ENCODE assay signal across 21 mouse cellular contexts in genomic region chr19:3927989-3928388, GRCm38 (mm10). TPM values are rescaled to one million over a fixed set of nuclear protein-coding genes. Genes with fewer than 3 reads are reported as not detected.
DNase-seq lines count a peak whose midpoint lies in the region; ATAC-seq lines count a peak whose summit lies in the region.
"Had no signal": no experiment of that assay in that cellular context is flagged by ENCODE, and none has a peak within 500 bp of the region (broad histone marks: within the 10 kb centered on the region; RNA-seq: fewer than 3 reads in every experiment).

No protein-coding gene starts in this region.

- no peaks in the 10 kb centered on the region for H3K9me3 ChIP-seq in midbrain, embryonic 11.5 days (ENCODE audit: control insufficient read depth, low read length)
- no peaks in the 10 kb centered on the region for H3K9me3 ChIP-seq in midbrain, embryonic 10.5 days (replicated peaks)
- H3K9me3 ChIP-seq: embryonic facial prominence, embryonic 13.5 days; forebrain, embryonic 12.5 days; heart, embryonic 13.5 days; hindbrain, embryonic 13.5 days had no signal

- no peak overlapping the region for H3K4me2 ChIP-seq in midbrain, embryonic 11.5 days
- H3K4me2 ChIP-seq: embryonic facial prominence, embryonic 13.5 days; forebrain, embryonic 12.5 days; heart, embryonic 13.5 days; hindbrain, embryonic 13.5 days had no signal

- no peaks in the 10 kb centered on the region for H3K27me3 ChIP-seq in midbrain, embryonic 11.5 days (ENCODE audit: control insufficient read depth, insufficient read depth, low read length)
- H3K27me3 ChIP-seq in midbrain, embryonic 10.5 days (ENCODE audit: low read depth, poor library complexity, severe bottlenecking): no peaks in the 10 kb centered on the region
- H3K27me3 ChIP-seq: embryonic facial prominence, embryonic 13.5 days; forebrain, embryonic 12.5 days; heart, embryonic 13.5 days; hindbrain, embryonic 13.5 days had no signal

- H3K36me3 ChIP-seq in midbrain, embryonic 11.5 days (ENCODE audit: control insufficient read depth, insufficient read depth, low read length): no peaks in the 10 kb centered on the region
- H3K36me3 ChIP-seq in midbrain, embryonic 10.5 days: no peaks in the 10 kb centered on the region
- H3K36me3 ChIP-seq in macrophage (ENCODE audit: inconsistent target): no peaks in the 10 kb centered on the region; the same call in 1 of the 2 replicates
- H3K36me3 ChIP-seq: embryonic facial prominence, embryonic 13.5 days; forebrain, embryonic 12.5 days; heart, embryonic 13.5 days; hindbrain, embryonic 13.5 days had no signal

- no peak for ATAC-seq in midbrain, embryonic 11.5 days (ENCODE audit: low FRiP score)
- ATAC-seq: forebrain, embryonic 16.5 days; hindbrain, postnatal 0 days had no signal

- no peaks in the 10 kb centered on the region; the same call in 1 of the 2 replicates for H3K4me1 ChIP-seq in midbrain, embryonic 11.5 days (ENCODE audit: control insufficient read depth, insufficient read depth, low read length)
- peaks cover 23% of the 10 kb centered on the region for H3K4me1 ChIP-seq in midbrain, embryonic 10.5 days

- H3K9ac ChIP-seq in midbrain, embryonic 11.5 days (ENCODE audit: low read length): no peak overlapping the region
- H3K9ac ChIP-seq: embryonic facial prominence, embryonic 13.5 days; forebrain, embryonic 12.5 days; heart, embryonic 13.5 days; hindbrain, embryonic 13.5 days had no signal

- intact Hi-C loops in heart, postnatal 25 days (cut with DNase I): no loop called here

- DNase-seq in heart, adult 11 months: peak; percentile 94
- DNase-seq in heart, postnatal 25 days (ENCODE audit: low spot score): no peak
- DNase-seq in midbrain, embryonic 11.5 days (ENCODE audit: low spot score, missing footprints): peak; percentile 33
- DNase-seq in midbrain, embryonic 10.5 days (ENCODE audit: low spot score): no peak
- no peak for DNase-seq in testis, postnatal 10 days (ENCODE audit: low spot score)
- DNase-seq: adrenal gland, adult 8-10 months; cerebellum, adult 8-10 months; cerebellum, postnatal 25 days; gastrocnemius, postnatal 14 days; heart, postnatal 4 days had no signal

- no peak overlapping the region for H3K27ac ChIP-seq in midbrain, embryonic 11.5 days (ENCODE audit: low read depth, low read length)
- H3K27ac ChIP-seq in midbrain, embryonic 10.5 days (replicated peaks): no peak overlapping the region
- H3K27ac ChIP-seq in macrophage: peak overlapping the region; percentile 42
- H3K27ac ChIP-seq: forebrain, embryonic 12.5 days; hindbrain, embryonic 13.5 days had no signal

- WGBS in midbrain, embryonic 11.5 days: 85% methylated on average over 4 of the region's 4 CpGs
- 81% methylated on average over 4 of the region's 4 CpGs for WGBS in midbrain, embryonic 10.5 days
- 56% methylated on average over 4 of the region's 4 CpGs for WGBS in macrophage (ENCODE audit: missing documents)

- no peak overlapping the region for H3K4me3 ChIP-seq in midbrain, embryonic 11.5 days (ENCODE audit: low read depth, low read length)
- H3K4me3 ChIP-seq in midbrain, embryonic 10.5 days: no peak overlapping the region
- H3K4me3 ChIP-seq in macrophage (ENCODE audit: inconsistent target): no peak overlapping the region
- H3K4me3 ChIP-seq: embryonic facial prominence, embryonic 13.5 days; forebrain, embryonic 12.5 days; heart, embryonic 13.5 days; hindbrain, embryonic 13.5 days had no signal

- peaks cover 49% of the 10 kb centered on the region for H3K79me2 ChIP-seq in macrophage (ENCODE audit: inconsistent target)

RNA-seq across cellular contexts. Expression of gene Aldh3b1, which starts 1.6 kb away (rescaled TPM):
- 1 to 10 TPM; 1.8 TPM for total RNA-seq in heart, postnatal 25 days (2021)
- 0.67 and 0.99 TPM in 2 replicates for polyA plus RNA-seq in midbrain, embryonic 11.5 days (2014; fragmentation: Nextera tagmentation; extraction: Ambion mirVana)
- polyA plus RNA-seq in midbrain, embryonic 10.5 days (2016; fragmentation: Nextera tagmentation; extraction: Ambion mirVana): 0.73 TPM in 2 replicates
- 10 to 100 TPM in 22 of 26 experiments, 1 to 10 TPM in 4; 6.7 to 54.0 (median 33.8) TPM for total RNA-seq in macrophage (2018; cell fraction: chromatin; rRNA removed)
- total RNA-seq in macrophage (2018; cell fraction: cytosol; rRNA removed): 10 to 100 TPM; 53.2 to 92.7 (median 74.8) TPM
- total RNA-seq in macrophage (2018; cell fraction: nucleus; rRNA removed): 10 to 100 TPM; 15.3 to 80.6 (median 43.0) TPM
- polyA plus RNA-seq in macrophage (2018): 57.7 to 77.8 TPM (median 67.9 TPM) in 3 replicates

RNA-seq across cellular contexts. Expression of gene Unc93b1, which starts 7.0 kb away (rescaled TPM):
- 10 to 100 TPM; 19.0 to 20.3 TPM for total RNA-seq in heart, postnatal 25 days (2021)
- polyA plus RNA-seq in midbrain, embryonic 11.5 days (2014; fragmentation: Nextera tagmentation; extraction: Ambion mirVana): 5.9 and 7.1 TPM in 2 replicates
- 5.1 and 8.0 TPM in 2 replicates for polyA plus RNA-seq in midbrain, embryonic 10.5 days (2016; fragmentation: Nextera tagmentation; extraction: Ambion mirVana)
- 1,000 to 10,000 TPM in 8 of 26 experiments, 100 to 1,000 TPM in 18; 216 to 1,289 (median 786) TPM for total RNA-seq in macrophage (2018; cell fraction: chromatin; rRNA removed)
- 1,000 to 10,000 TPM in 1 of 26 experiments, 100 to 1,000 TPM in 25; 460 to 1,074 (median 715) TPM for total RNA-seq in macrophage (2018; cell fraction: cytosol; rRNA removed)
- 1,000 to 10,000 TPM in 15 of 26 experiments, 100 to 1,000 TPM in 11; 504 to 1,525 (median 1,073) TPM for total RNA-seq in macrophage (2018; cell fraction: nucleus; rRNA removed)
- 421 to 814 TPM (median 651 TPM) in 3 replicates for polyA plus RNA-seq in macrophage (2018)

RNA-seq across cellular contexts. Expression of gene Ndufs8, which starts 15.4 kb away (rescaled TPM):
- total RNA-seq in heart, postnatal 25 days (2021): 100 to 1,000 TPM; 538 TPM
- polyA plus RNA-seq in midbrain, embryonic 11.5 days (2014; fragmentation: Nextera tagmentation; extraction: Ambion mirVana): 209 and 235 TPM in 2 replicates
- 251 and 262 TPM in 2 replicates for polyA plus RNA-seq in midbrain, embryonic 10.5 days (2016; fragmentation: Nextera tagmentation; extraction: Ambion mirVana)
- 10 to 100 TPM in 13 of 26 experiments, 1 to 10 TPM in 13; 3.0 to 21.4 (median 9.9) TPM for total RNA-seq in macrophage (2018; cell fraction: chromatin; rRNA removed)
- 10 to 100 TPM; 59.2 to 98.0 (median 81.8) TPM for total RNA-seq in macrophage (2018; cell fraction: cytosol; rRNA removed)
- total RNA-seq in macrophage (2018; cell fraction: nucleus; rRNA removed): 10 to 100 TPM in 22 of 26 experiments, 1 to 10 TPM in 4; 7.7 to 35.0 (median 19.8) TPM
- polyA plus RNA-seq in macrophage (2018): 65.9 to 103 TPM (median 95.7 TPM) in 3 replicates

RNA-seq across cellular contexts. Expression of gene Tcirg1, which starts 21.1 kb away (rescaled TPM):
- total RNA-seq in heart, postnatal 25 days (2021): 1 to 10 TPM; 8.9 to 9.8 TPM
- 7.7 and 8.9 TPM in 2 replicates for polyA plus RNA-seq in midbrain, embryonic 11.5 days (2014; fragmentation: Nextera tagmentation; extraction: Ambion mirVana)
- 17.0 and 17.6 TPM in 2 replicates for polyA plus RNA-seq in midbrain, embryonic 10.5 days (2016; fragmentation: Nextera tagmentation; extraction: Ambion mirVana)
- 1,000 to 10,000 TPM; 2,108 to 6,099 (median 4,045) TPM for total RNA-seq in macrophage (2018; cell fraction: chromatin; rRNA removed)
- 100 to 1,000 TPM; 327 to 726 (median 484) TPM for total RNA-seq in macrophage (2018; cell fraction: cytosol; rRNA removed)
- 1,000 to 10,000 TPM; 1,431 to 3,048 (median 2,231) TPM for total RNA-seq in macrophage (2018; cell fraction: nucleus; rRNA removed)
- 359 to 665 TPM (median 410 TPM) in 3 replicates for polyA plus RNA-seq in macrophage (2018)

RNA-seq across cellular contexts. Expression of gene Aldh3b3, which starts 30.5 kb away (rescaled TPM):
- total RNA-seq in heart, postnatal 25 days (2021): 1 to 10 TPM in 1 of 2 experiments, under 1 TPM in 1; 0.60 to 1.1 TPM
- polyA plus RNA-seq in midbrain, embryonic 11.5 days (2014; fragmentation: Nextera tagmentation; extraction: Ambion mirVana): not detected in 2 replicates
- polyA plus RNA-seq in midbrain, embryonic 10.5 days (2016; fragmentation: Nextera tagmentation; extraction: Ambion mirVana): not detected in 2 replicates
- under 1 TPM in 1 of 26 experiments, not detected in 25; 0.29 TPM for total RNA-seq in macrophage (2018; cell fraction: chromatin; rRNA removed)
- not detected for total RNA-seq in macrophage (2018; cell fraction: cytosol; rRNA removed)
- under 1 TPM in 1 of 26 experiments, not detected in 25; 0.69 TPM for total RNA-seq in macrophage (2018; cell fraction: nucleus; rRNA removed)
- polyA plus RNA-seq in macrophage (2018): not detected in 3 replicates
- total RNA-seq: ES-E14; gastrocnemius, postnatal 14 days; granulocyte monocyte progenitor cell, adult 5-6 weeks; hindbrain, postnatal 0 days had no signal
- polyA plus RNA-seq: cortical plate, adult 2 months; forebrain, embryonic 12.5 days; forebrain, embryonic 16.5 days; heart, embryonic 13.5 days; hindbrain, embryonic 13.5 days; hindbrain, postnatal 0 days; intestine, embryonic 14.5 days had no signal

Comparison
In these comparisons a context has a peak if more than half of its experiments do, and no peak if none do; other contexts are left out.
1. DNase-seq: peak in heart, adult 11 months (single experiment) and midbrain, embryonic 11.5 days (single experiment); none in heart, postnatal 25 days (single experiment), midbrain, embryonic 10.5 days (single experiment) and testis, postnatal 10 days (single experiment).
2. RNA of gene Aldh3b1, which starts 1.6 kb away (polyA plus RNA-seq): 57.7 to 77.8 TPM in macrophage; 0.73 TPM in midbrain, embryonic 10.5 days and 0.67 to 0.99 TPM in midbrain, embryonic 11.5 days; every median in the first group is over 10 times any median in the second.
3. RNA of gene Unc93b1, which starts 7.0 kb away (polyA plus RNA-seq): 421 to 814 TPM in macrophage; 5.9 to 7.1 TPM in midbrain, embryonic 11.5 days and 5.1 to 8.0 TPM in midbrain, embryonic 10.5 days; every median in the first group is over 10 times any median in the second.